Mouse (Mus musculus): ENCODE results near the gene Pls1.

Gene Pls1

GRCm38 (mm10) chr9:95708943-95709342 lies 136.2 kb downstream of the Pls1 start:
- no peak for DNase-seq (ENCODE audit: low read depth in 1 of 2, low spot score in 2 of 2)

DNA sequence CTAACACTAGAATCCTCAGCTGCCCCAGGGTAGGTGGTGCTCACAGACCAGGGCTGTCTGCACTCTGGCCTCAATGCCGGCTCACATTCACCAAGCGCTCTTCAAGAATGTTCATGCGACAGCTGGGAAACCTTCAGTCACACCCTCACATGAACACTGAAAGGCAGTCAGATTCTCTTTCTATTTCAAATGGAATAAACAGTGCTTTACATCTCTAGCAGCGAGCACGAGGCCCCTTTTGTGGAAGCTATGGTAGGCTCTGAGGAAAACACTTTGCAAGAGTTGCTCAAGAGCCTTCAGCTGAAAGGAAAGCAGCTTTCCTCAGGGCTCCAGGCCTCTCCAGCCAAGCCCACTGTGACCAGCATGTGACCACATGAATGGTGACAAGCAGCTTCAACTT lies 139.7 kb downstream of the Pls1 start:
- no peak for DNase-seq (ENCODE audit: low read depth in 1 of 2, low spot score in 2 of 2)

DNA sequence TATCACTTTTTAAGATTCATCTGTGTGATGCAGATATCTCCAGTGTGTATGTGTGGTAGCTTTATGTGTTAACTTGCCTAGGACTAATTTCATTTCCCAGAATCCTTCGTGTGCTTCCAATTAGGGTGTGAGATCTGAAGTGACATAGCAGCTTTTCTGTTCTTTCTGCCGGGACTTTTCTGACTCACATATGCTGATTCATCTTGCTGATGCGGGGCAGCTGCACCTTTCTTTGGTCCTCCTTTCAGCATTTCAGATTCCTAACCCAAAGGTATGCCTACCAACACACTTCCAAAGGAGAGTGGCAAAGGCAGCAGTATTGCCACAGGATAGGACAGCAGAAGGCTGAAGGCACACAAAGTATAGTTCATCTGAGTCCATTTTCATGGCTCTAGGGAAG lies 141.0 kb downstream of the Pls1 start:
- DNase-seq (ENCODE audit: low read depth in 1 of 2, low spot score in 2 of 2), result no peak
